Mouse (Mus musculus): ENCODE data around the gene Tmem37. TPM values are rescaled to one million over a fixed set of nuclear protein-coding genes. Genes with fewer than 3 reads are reported as not detected.

Tmem37 gene
- polyA plus RNA-seq, 1 experiment from 2014 or later, result 201 TPM

DNA sequence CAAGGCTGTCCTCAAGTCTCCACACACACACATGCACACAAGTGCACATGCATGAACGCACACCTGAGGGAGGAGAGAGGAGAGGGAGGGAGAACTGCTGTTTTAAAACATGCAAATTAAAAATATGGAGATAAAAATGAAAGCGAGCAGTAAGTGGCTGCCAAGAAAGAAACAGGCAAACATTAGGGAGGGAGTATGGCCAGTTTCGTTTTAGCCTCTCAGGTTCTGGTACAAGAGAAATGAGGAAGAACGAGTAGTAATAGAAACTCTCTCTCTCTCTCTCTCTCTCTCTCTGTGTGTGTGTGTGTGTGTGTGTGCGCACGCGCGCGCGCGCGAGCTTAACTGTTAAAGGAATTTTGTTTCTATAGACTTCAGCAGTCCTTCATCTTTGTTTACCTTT lies 54.4 kb downstream of the Tmem37 start:
- ATAC-seq, result no peak
- no peak overlapping the region for H3K4me2 ChIP-seq (ENCODE audit: low read depth, low read length)
- no peak for TF ChIP-seq EP300 (IDR thresholded peaks at IDR 0.05; ENCODE audit: low read depth)
- no peak for TF ChIP-seq CTCF (IDR thresholded peaks at IDR 0.05; ENCODE audit: low read depth)
- H3K36me3 ChIP-seq (replicated peaks; ENCODE audit: insufficient read depth, low read length), result no peaks in the 10 kb centered on the region
- H3K9ac ChIP-seq (replicated peaks), result no peak overlapping the region
- DNase-seq, result no peak
- H3K9me3 ChIP-seq (ENCODE audit: low read length), result no peaks in the 10 kb centered on the region
- no peak overlapping the region for H3K27ac ChIP-seq (ENCODE audit: low read depth)
- 0 out of 2 replicates have a peak, but pooled peaks cover 3% of the 10 kb centered on the region for H3K4me1 ChIP-seq (ENCODE audit: insufficient read depth)
- H3K27me3 ChIP-seq (ENCODE audit: insufficient read depth, low read length), result no peaks in the 10 kb centered on the region
- 82% methylated on average over 12 of the region's 12 CpGs for WGBS (ENCODE audit: insufficient replicate concordance)
- no peak overlapping the region for H3K4me3 ChIP-seq (ENCODE audit: low read depth, low read length)

DNA sequence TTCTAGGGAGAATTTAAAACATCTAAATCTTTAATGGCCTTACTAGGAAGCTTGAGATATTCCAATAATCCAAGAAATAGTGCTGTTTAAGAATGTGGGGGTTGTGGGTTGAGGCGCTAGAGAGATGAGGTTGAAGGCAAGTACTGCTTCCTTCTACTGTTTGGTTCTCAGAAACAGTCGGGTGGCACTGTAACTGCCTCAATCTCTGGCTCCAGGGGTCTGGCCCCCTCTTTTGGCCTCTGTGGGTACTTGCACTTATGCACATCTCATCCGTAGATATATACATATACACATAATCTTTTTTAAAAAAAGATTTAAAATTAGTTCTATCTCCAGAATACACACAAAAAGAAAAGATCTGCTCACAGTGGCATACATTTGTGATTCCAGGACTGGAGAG lies 55.0 kb downstream of the Tmem37 start:
- Histone ChIP-seq H3K9ac (replicated peaks) (no peak overlapping the region), H3K4me1 (ENCODE audit: insufficient read depth) (no peaks in the 10 kb centered on the region), H3K4me3 (ENCODE audit: low read depth, low read length) (no peak overlapping the region), H3K27me3 (ENCODE audit: insufficient read depth, low read length) (no peaks in the 10 kb centered on the region), H3K4me2 (ENCODE audit: low read depth, low read length) (no peak overlapping the region), H3K9me3 (ENCODE audit: low read length) (no peaks in the 10 kb centered on the region), H3K27ac (ENCODE audit: low read depth) (no peak overlapping the region), H3K36me3 (replicated peaks; ENCODE audit: insufficient read depth, low read length) (no peaks in the 10 kb centered on the region)
- ATAC-seq, result no peak
- TF ChIP-seq CTCF (IDR thresholded peaks at IDR 0.05; ENCODE audit: low read depth) (no peak), EP300 (IDR thresholded peaks at IDR 0.05; ENCODE audit: low read depth) (no peak)
- no peak for DNase-seq
- WGBS (ENCODE audit: insufficient replicate concordance), result 61% methylated on average over 3 of the region's 3 CpGs

Other genes with a start within 250 kb of the Tmem37 start
- 1.7 and 1.8 TPM in 2 replicates for gene Ptpn4, start 236.5 kb downstream of the Tmem37 start, polyA plus RNA-seq (2015; fragmentation: Nextera tagmentation; extraction: Ambion mirVana)
- gene Tmem177, start 160.9 kb downstream of the Tmem37 start, polyA plus RNA-seq (2015; fragmentation: Nextera tagmentation; extraction: Ambion mirVana), result 2.2 and 2.8 TPM in 2 replicates
- gene Cfap221, start 76.8 kb downstream of the Tmem37 start, polyA plus RNA-seq (2015; fragmentation: Nextera tagmentation; extraction: Ambion mirVana), result not detected in 2 replicates
- 0.05 and 0.13 TPM in 2 replicates for gene Sctr, start 67.2 kb downstream of the Tmem37 start, polyA plus RNA-seq (2015; fragmentation: Nextera tagmentation; extraction: Ambion mirVana)
- gene Dbi, start 47.0 kb upstream of the Tmem37 start, polyA plus RNA-seq (2015; fragmentation: Nextera tagmentation; extraction: Ambion mirVana), result 2,261 and 2,342 TPM in 2 replicates
- 5.1 and 5.5 TPM in 2 replicates for gene 3110009E18Rik, start 47.1 kb upstream of the Tmem37 start, polyA plus RNA-seq (2015; fragmentation: Nextera tagmentation; extraction: Ambion mirVana)
- gene Steap3, start 198.6 kb upstream of the Tmem37 start, polyA plus RNA-seq (2015; fragmentation: Nextera tagmentation; extraction: Ambion mirVana), result 27.2 TPM in 2 replicates

Data from liver, postnatal 0 days (tissue).